Mouse (Mus musculus) embryo, embryonic 9.5 days (tissue): Measurements from ENCODE around the gene Imp3.

Source experiments
- DNase-seq: peaks from one replicate; pipeline ENCODE4 v3.0.0-alpha.2; 2017; ENCODE audit errors: extremely low spot score

Gene Imp3

DNA sequence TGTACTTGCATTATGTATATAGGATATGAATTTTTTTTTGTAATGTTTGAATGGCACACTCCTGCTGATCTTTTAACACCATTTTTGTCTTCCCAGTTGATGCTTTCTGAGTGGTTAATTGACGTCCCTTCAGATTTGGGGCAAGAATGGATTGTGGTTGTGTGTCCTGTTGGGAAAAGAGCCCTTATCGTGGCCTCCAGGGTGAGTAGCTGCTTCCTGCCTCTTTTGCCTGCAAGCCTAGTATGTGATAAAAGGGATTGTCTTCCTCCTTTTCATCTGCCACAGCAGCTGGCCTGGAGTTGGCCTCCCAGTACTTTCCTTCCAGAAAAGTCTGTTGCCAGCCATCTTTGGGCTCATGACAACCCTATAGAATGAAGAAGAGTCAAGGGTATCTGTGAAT lies 32.9 kb downstream of the Imp3 start:
- DNase-seq = no peak

DNA sequence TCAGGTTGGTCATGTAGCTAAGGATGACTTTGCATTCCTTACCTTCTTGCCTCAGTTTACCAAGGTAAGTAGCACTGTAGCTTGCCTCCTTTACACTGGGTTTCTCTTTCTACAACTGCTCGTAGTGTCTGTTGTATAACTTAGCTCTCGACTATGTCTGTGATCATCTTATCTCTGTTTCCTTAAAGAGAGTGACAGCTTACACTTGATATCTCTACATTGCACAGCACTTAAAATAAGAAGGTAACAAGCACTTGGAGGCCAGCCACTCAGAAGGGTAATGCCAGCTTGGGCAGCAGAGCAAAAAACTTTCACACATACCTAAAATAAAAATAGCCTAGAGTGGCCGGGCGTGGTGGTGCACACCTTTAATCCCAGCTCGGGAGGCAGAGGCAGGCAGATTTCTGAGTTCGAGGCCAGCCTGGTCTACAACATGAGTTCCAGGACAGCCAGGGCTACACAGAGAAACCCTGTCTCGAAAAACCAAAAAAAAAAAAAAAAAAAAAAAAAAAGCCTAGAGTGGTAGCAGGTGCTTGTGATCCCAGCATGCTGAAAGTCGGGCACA lies 36.8 kb downstream of the Imp3 start:
- DNase-seq = no peak

DNA sequence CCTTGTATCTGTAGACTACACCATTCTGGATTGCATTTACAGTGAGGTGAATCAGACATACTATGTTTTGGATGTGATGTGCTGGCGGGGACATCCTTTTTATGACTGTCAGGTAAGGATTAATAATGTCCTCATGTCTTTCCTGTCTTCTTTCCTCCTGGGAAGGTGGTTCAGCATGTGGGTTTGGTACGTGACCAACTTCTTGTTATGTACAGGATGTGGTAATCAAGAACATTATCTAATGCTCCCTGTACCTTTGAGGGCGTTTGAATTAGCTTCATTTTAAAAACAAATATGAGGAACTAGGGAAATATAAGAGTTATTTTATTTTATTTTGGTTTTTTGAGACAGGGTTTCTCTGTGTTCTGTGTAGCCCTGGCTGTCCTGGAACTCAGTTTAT lies 37.9 kb downstream of the Imp3 start:
- no peak for DNase-seq

DNA sequence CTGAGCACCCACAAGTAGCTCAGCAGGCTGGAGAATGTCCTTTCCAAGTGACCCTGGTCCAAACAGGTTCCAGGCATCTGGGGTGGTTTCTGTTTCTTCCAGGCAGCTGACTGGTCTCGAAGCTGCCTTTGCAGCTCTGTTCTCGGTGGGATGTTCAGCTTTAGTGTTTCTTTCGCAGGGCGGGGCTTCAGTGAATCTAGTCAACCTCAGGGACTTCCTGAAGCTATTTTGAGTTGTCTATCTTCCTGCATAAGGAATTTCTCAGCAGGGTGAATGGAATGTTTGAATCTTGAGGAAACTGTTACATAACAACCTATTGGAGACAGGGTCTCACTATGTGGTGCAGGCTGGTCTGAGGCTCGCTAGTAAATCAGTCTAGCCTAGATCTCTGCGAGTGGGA lies 42.9 kb downstream of the Imp3 start:
- no peak for DNase-seq

GRCm38 (mm10) chr9:56981502-56981901 lies 44.2 kb downstream of the Imp3 start:
- DNase-seq = no peak
